Mouse (Mus musculus): ENCODE data around the gene Pcnp. TPM values are rescaled to one million over a fixed set of nuclear protein-coding genes. Genes with fewer than 3 reads are reported as not detected.
"Not testable (repeated sequence)": the region's sequence is repeated elsewhere in the genome, so short reads cannot be mapped to it uniquely, and the experiment has no call there.

Pcnp gene
- 144 and 158 TPM in 2 replicates for polyA plus RNA-seq (2015; fragmentation: Nextera tagmentation; extraction: Ambion mirVana)

GRCm38 (mm10) chr16:56029661-56030082 lies at the start of gene Pcnp:
Pcnp (minus strand) TSS chr16:56029739.
- Histone ChIP-seq H3K9ac (peak within 1 kb of the TSS; percentile 98), H3K27ac (replicated peaks) (peak within 1 kb of the TSS; percentile 94), H3K9me3 (no peaks in the 10 kb centered on the region), H3K27me3 (replicated peaks) (no peaks in the 10 kb centered on the region), H3K4me2 (peak within 1 kb of the TSS; percentile 80), H3K4me3 (peak within 1 kb of the TSS; percentile 95), H3K4me1 (peaks cover 35% of the 10 kb centered on the region), H3K36me3 (peaks cover 41% of the 10 kb centered on the region)
- WGBS = under 1% methylated on average over 39 of the region's 39 CpGs
- ATAC-seq (ENCODE audit: extremely low read depth, insufficient number of reproducible peaks, low FRiP score, low TSS enrichment) = peak; percentile 98

- H3K27ac ChIP-seq (replicated peaks) = peak overlapping the region; percentile 93
- peaks cover 14% of the 10 kb centered on the region for H3K4me1 ChIP-seq
- no peaks in the 10 kb centered on the region for H3K9me3 ChIP-seq
- peak overlapping the region; percentile 92 for H3K9ac ChIP-seq
- peaks cover 6% of the 10 kb centered on the region; the same call in 1 of the 2 replicates for H3K36me3 ChIP-seq
- H3K27me3 ChIP-seq (replicated peaks) = no peaks in the 10 kb centered on the region
- 13% methylated on average over 11 of the region's 11 CpGs for WGBS
- H3K4me3 ChIP-seq = peak overlapping the region; percentile 88
- H3K4me2 ChIP-seq = peak overlapping the region; percentile 70
- ATAC-seq (ENCODE audit: extremely low read depth, insufficient number of reproducible peaks, low FRiP score, low TSS enrichment) = no peak
Observed at GRCm38 (mm10) chr16:56076121-56076869, 46.8 kb upstream of the Pcnp start.

GRCm38 (mm10) chr16:56075222-56076111 lies 45.9 kb upstream of the Pcnp start:
- Histone ChIP-seq H3K36me3 (peaks cover 6% of the 10 kb centered on the region; the same call in 1 of the 2 replicates), H3K27ac (replicated peaks) (peak overlapping the region; percentile 93), H3K9ac (peak overlapping the region; percentile 92), H3K4me1 (peaks cover 14% of the 10 kb centered on the region), H3K9me3 (no peaks in the 10 kb centered on the region), H3K4me3 (peak overlapping the region; percentile 88), H3K27me3 (replicated peaks) (no peaks in the 10 kb centered on the region), H3K4me2 (peak overlapping the region; percentile 70)
- peak; percentile 65 for ATAC-seq (ENCODE audit: extremely low read depth, insufficient number of reproducible peaks, low FRiP score, low TSS enrichment)
- under 1% methylated on average over 34 of the region's 66 CpGs for WGBS

GRCm38 (mm10) chr16:56074565-56074964 lies 45.0 kb upstream of the Pcnp start:
- Histone ChIP-seq H3K4me1 (peaks cover 14% of the 10 kb centered on the region), H3K9me3 (no peaks in the 10 kb centered on the region), H3K27ac (replicated peaks) (peak overlapping the region; percentile 93), H3K4me3 (peak overlapping the region; percentile 88), H3K4me2 (peak overlapping the region; percentile 70), H3K27me3 (replicated peaks) (no peaks in the 10 kb centered on the region), H3K36me3 (peaks cover 6% of the 10 kb centered on the region; the same call in 1 of the 2 replicates), H3K9ac (no peak overlapping the region)
- ATAC-seq (ENCODE audit: extremely low read depth, insufficient number of reproducible peaks, low FRiP score, low TSS enrichment) = no peak
- 62% methylated on average over 5 of the region's 5 CpGs for WGBS

- H3K9ac ChIP-seq = no peak overlapping the region
- no peaks in the 10 kb centered on the region for H3K27me3 ChIP-seq (replicated peaks)
- no peak overlapping the region for H3K4me2 ChIP-seq
- no peak overlapping the region for H3K4me3 ChIP-seq
- H3K36me3 ChIP-seq = peaks cover 6% of the 10 kb centered on the region; the same call in 1 of the 2 replicates
- H3K9me3 ChIP-seq = no peaks in the 10 kb centered on the region
- no peak for ATAC-seq (ENCODE audit: extremely low read depth, insufficient number of reproducible peaks, low FRiP score, low TSS enrichment)
- H3K27ac ChIP-seq (replicated peaks) = peak overlapping the region; percentile 93; the same call in 1 of the 2 replicates
- peaks cover 14% of the 10 kb centered on the region for H3K4me1 ChIP-seq
- WGBS = 53% methylated on average over 1 of the region's 1 CpGs
Observed at GRCm38 (mm10) chr16:56074122-56074521, 44.6 kb upstream of the Pcnp start.

GRCm38 (mm10) chr16:56073150-56073549 lies 43.6 kb upstream of the Pcnp start:
- not testable (repeated sequence) for H3K4me3 ChIP-seq; ATAC-seq (ENCODE audit: extremely low read depth, insufficient number of reproducible peaks, low FRiP score, low TSS enrichment); H3K27ac ChIP-seq (replicated peaks); H3K4me2 ChIP-seq; H3K36me3 ChIP-seq; H3K27me3 ChIP-seq (replicated peaks); H3K9ac ChIP-seq; H3K9me3 ChIP-seq
- 88% methylated on average over 6 of the region's 6 CpGs for WGBS
- H3K4me1 ChIP-seq = peaks cover 14% of the 10 kb centered on the region

- Histone ChIP-seq H3K4me3 (no peak overlapping the region), H3K9me3 (no peaks in the 10 kb centered on the region), H3K4me1 (peaks cover 14% of the 10 kb centered on the region), H3K27me3 (replicated peaks) (0 out of 2 replicates have a peak, but pooled peaks cover 7% of the 10 kb centered on the region), H3K9ac (no peak overlapping the region), H3K4me2 (no peak overlapping the region; the same call in 1 of the 2 replicates), H3K27ac (replicated peaks) (no peak overlapping the region), H3K36me3 (no peaks in the 10 kb centered on the region)
- 73% methylated on average over 6 of the region's 6 CpGs for WGBS
- ATAC-seq (ENCODE audit: extremely low read depth, insufficient number of reproducible peaks, low FRiP score, low TSS enrichment) = no peak
Observed at GRCm38 (mm10) chr16:56072533-56072932, 43.0 kb upstream of the Pcnp start.

GRCm38 (mm10) chr16:56071317-56072232 lies 42.0 kb upstream of the Pcnp start:
- H3K4me3 ChIP-seq = no peak overlapping the region
- H3K4me1 ChIP-seq = peaks cover 11% of the 10 kb centered on the region
- no peaks in the 10 kb centered on the region for H3K36me3 ChIP-seq
- 0 out of 2 replicates have a peak overlapping the region, but pooled peaks have one; percentile 24 for H3K9ac ChIP-seq
- H3K27ac ChIP-seq (replicated peaks) = peak overlapping the region; percentile 58
- no peaks in the 10 kb centered on the region for H3K9me3 ChIP-seq
- 34% methylated on average over 5 of the region's 5 CpGs for WGBS
- H3K27me3 ChIP-seq (replicated peaks) = 0 out of 2 replicates have a peak, but pooled peaks cover 10% of the 10 kb centered on the region
- peak; percentile 81 for ATAC-seq (ENCODE audit: extremely low read depth, insufficient number of reproducible peaks, low FRiP score, low TSS enrichment)
- peak overlapping the region; percentile 38 for H3K4me2 ChIP-seq

GRCm38 (mm10) chr16:56068523-56069070 lies 39.1 kb upstream of the Pcnp start:
- 78% methylated on average over 6 of the region's 6 CpGs for WGBS
- Histone ChIP-seq H3K9me3 (no peaks in the 10 kb centered on the region), H3K27me3 (replicated peaks) (peaks cover 10% of the 10 kb centered on the region; the same call in 1 of the 2 replicates), H3K36me3 (no peaks in the 10 kb centered on the region), H3K4me3 (no peak overlapping the region), H3K9ac (no peak overlapping the region), H3K27ac (replicated peaks) (no peak overlapping the region), H3K4me2 (no peak overlapping the region), H3K4me1 (0 out of 2 replicates have a peak, but pooled peaks cover 2% of the 10 kb centered on the region)
- no peak for ATAC-seq (ENCODE audit: extremely low read depth, insufficient number of reproducible peaks, low FRiP score, low TSS enrichment)

- Histone ChIP-seq H3K4me2 (no peak overlapping the region), H3K36me3 (no peaks in the 10 kb centered on the region), H3K27me3 (replicated peaks) (peaks cover 10% of the 10 kb centered on the region; the same call in 1 of the 2 replicates), H3K9me3 (no peaks in the 10 kb centered on the region), H3K27ac (replicated peaks) (no peak overlapping the region), H3K4me3 (no peak overlapping the region), H3K9ac (no peak overlapping the region), H3K4me1 (0 out of 2 replicates have a peak, but pooled peaks cover 2% of the 10 kb centered on the region)
- WGBS = 51% methylated on average over 8 of the region's 8 CpGs
- ATAC-seq (ENCODE audit: extremely low read depth, insufficient number of reproducible peaks, low FRiP score, low TSS enrichment) = no peak
Observed at GRCm38 (mm10) chr16:56066113-56066512, 36.6 kb upstream of the Pcnp start.
